In genomic region chr10:7792254-7792750, GRCm38 (mm10) we compare ENCODE assay signal across 7 mouse cellular contexts. TPM values are rescaled to one million over a fixed set of nuclear protein-coding genes. Genes with fewer than 3 reads are reported as not detected.
DNase-seq lines count a peak whose midpoint lies in the region; ATAC-seq and TF ChIP-seq lines count a peak whose summit lies in the region.

No protein-coding gene starts in this region.

- H3K27ac ChIP-seq in spleen, adult 2 months (ENCODE audit: insufficient read depth, low read length): peak overlapping the region; percentile 62
- peak overlapping the region; percentile 51; the same call in 1 of the 2 replicates for H3K27ac ChIP-seq in forebrain, embryonic 13.5 days
- peak overlapping the region; percentile 79 for H3K27ac ChIP-seq in liver, embryonic 12.5 days
- peak overlapping the region; percentile 75 for H3K27ac ChIP-seq in stomach, embryonic 16.5 days (ENCODE audit: low read length)

- no peak for TF ChIP-seq CTCF in spleen, adult 2 months (IDR thresholded peaks at IDR 0.05; ENCODE audit: extremely low read depth, insufficient read depth, insufficient read length, insufficient replicate concordance)

- peak overlapping the region; percentile 84 for H3K4me2 ChIP-seq in forebrain, embryonic 13.5 days
- H3K4me2 ChIP-seq in liver, embryonic 12.5 days: peak overlapping the region; percentile 89
- peak overlapping the region; percentile 60 for H3K4me2 ChIP-seq in stomach, embryonic 16.5 days (ENCODE audit: low read depth, low read length)

- H3K27me3 ChIP-seq in spleen, adult 2 months (ENCODE audit: control insufficient read depth, insufficient read depth, low read length): no peaks in the 10 kb centered on the region
- no peaks in the 10 kb centered on the region for H3K27me3 ChIP-seq in forebrain, embryonic 13.5 days
- H3K27me3 ChIP-seq in liver, embryonic 12.5 days (replicated peaks): no peaks in the 10 kb centered on the region
- no peaks in the 10 kb centered on the region for H3K27me3 ChIP-seq in stomach, embryonic 16.5 days (ENCODE audit: control insufficient read depth, insufficient read depth, low read length)

- H3K9ac ChIP-seq in forebrain, embryonic 13.5 days: peak overlapping the region; percentile 89
- H3K9ac ChIP-seq in liver, embryonic 12.5 days: peak overlapping the region; percentile 90
- H3K9ac ChIP-seq in stomach, embryonic 16.5 days (ENCODE audit: low read length): peak overlapping the region; percentile 95

- H3K4me1 ChIP-seq in spleen, adult 2 months (ENCODE audit: control insufficient read depth, insufficient read depth, insufficient read length): peaks cover 4% of the 10 kb centered on the region; the same call in 1 of the 2 replicates
- peaks cover 25% of the 10 kb centered on the region for H3K4me1 ChIP-seq in forebrain, embryonic 13.5 days
- H3K4me1 ChIP-seq in liver, embryonic 12.5 days: peaks cover 31% of the 10 kb centered on the region
- H3K4me1 ChIP-seq in stomach, embryonic 16.5 days (ENCODE audit: control insufficient read depth, insufficient read depth, low read length): peaks cover 13% of the 10 kb centered on the region

- no peak for DNase-seq in spleen, adult 2 months (ENCODE audit: low read depth in 1 of 2, low spot score in 2 of 2)
- no peak for DNase-seq in spleen, postnatal 36 days (ENCODE audit: low spot score in 2 of 2)
- no peak for DNase-seq in layer of hippocampus, adult 11-12 months (ENCODE audit: low spot score)
- no peak for DNase-seq in cerebellum, postnatal 10 days

- H3K4me3 ChIP-seq in spleen, adult 2 months (ENCODE audit: extremely low read depth, insufficient read depth, insufficient read length): peak overlapping the region; percentile 94
- peak overlapping the region; percentile 63 for H3K4me3 ChIP-seq in forebrain, embryonic 13.5 days
- H3K4me3 ChIP-seq in liver, embryonic 12.5 days: peak overlapping the region; percentile 97
- peak overlapping the region; percentile 98 for H3K4me3 ChIP-seq in stomach, embryonic 16.5 days (replicated peaks; ENCODE audit: low read length)

- no peak for TF ChIP-seq POLR2A in spleen, adult 2 months (IDR thresholded peaks at IDR 0.05; ENCODE audit: low read depth, low read length)

- H3K9me3 ChIP-seq in forebrain, embryonic 13.5 days (replicated peaks): no peaks in the 10 kb centered on the region
- H3K9me3 ChIP-seq in liver, embryonic 12.5 days (replicated peaks): no peaks in the 10 kb centered on the region
- no peaks in the 10 kb centered on the region for H3K9me3 ChIP-seq in stomach, embryonic 16.5 days (replicated peaks; ENCODE audit: control insufficient read depth, low read length)

- peaks cover 4% of the 10 kb centered on the region for H3K36me3 ChIP-seq in spleen, adult 2 months (ENCODE audit: control insufficient read depth, insufficient read depth, low read length)
- H3K36me3 ChIP-seq in forebrain, embryonic 13.5 days (ENCODE audit: poor library complexity, severe bottlenecking): peaks cover 26% of the 10 kb centered on the region
- H3K36me3 ChIP-seq in liver, embryonic 12.5 days: peaks cover 44% of the 10 kb centered on the region
- H3K36me3 ChIP-seq in stomach, embryonic 16.5 days (ENCODE audit: control insufficient read depth, insufficient read depth, low read length): 0 out of 2 replicates have a peak, but pooled peaks cover 14% of the 10 kb centered on the region

- ATAC-seq in forebrain, embryonic 13.5 days: peak; percentile 34
- ATAC-seq in liver, embryonic 12.5 days: peak; percentile 62
- ATAC-seq in stomach, embryonic 16.5 days (ENCODE audit: insufficient read depth, low FRiP score): peak; percentile 44; the same call in 1 of the 2 replicates

- WGBS in spleen, adult 2 months: under 1% methylated on average over 10 of the region's 10 CpGs
- WGBS in forebrain, embryonic 13.5 days: 0% methylated on average over 10 of the region's 10 CpGs
- WGBS in liver, embryonic 12.5 days (ENCODE audit: insufficient replicate concordance): under 1% methylated on average over 10 of the region's 10 CpGs
- WGBS in stomach, embryonic 16.5 days: 0% methylated on average over 10 of the region's 10 CpGs

RNA-seq across cellular contexts. Expression of gene Ginm1, which starts 0.3 kb away (rescaled TPM):
- 9.2 and 13.9 TPM in 2 replicates for polyA plus RNA-seq in spleen, adult 2 months (2012; rRNA removed)
- 49.3 and 55.3 TPM in 2 replicates for polyA plus RNA-seq in forebrain, embryonic 13.5 days (2015; fragmentation: Nextera tagmentation; extraction: Ambion mirVana)
- polyA plus RNA-seq in liver, embryonic 12.5 days (2016; fragmentation: Nextera tagmentation; extraction: Ambion mirVana): 32.5 and 33.1 TPM in 2 replicates
- 81.7 and 90.5 TPM in 2 replicates for polyA plus RNA-seq in stomach, embryonic 16.5 days (2015; fragmentation: Nextera tagmentation; extraction: Ambion mirVana)

RNA-seq across cellular contexts. Expression of gene Ppil4, which starts 0.4 kb away (rescaled TPM):
- 5.5 and 6.2 TPM in 2 replicates for polyA plus RNA-seq in spleen, adult 2 months (2012; rRNA removed)
- polyA plus RNA-seq in forebrain, embryonic 13.5 days (2015; fragmentation: Nextera tagmentation; extraction: Ambion mirVana): 51.1 and 57.7 TPM in 2 replicates
- 34.6 and 35.1 TPM in 2 replicates for polyA plus RNA-seq in liver, embryonic 12.5 days (2016; fragmentation: Nextera tagmentation; extraction: Ambion mirVana)
- polyA plus RNA-seq in stomach, embryonic 16.5 days (2015; fragmentation: Nextera tagmentation; extraction: Ambion mirVana): 38.2 and 39.2 TPM in 2 replicates

RNA-seq across cellular contexts. Expression of gene Zc3h12d, which starts 40.0 kb away (rescaled TPM):
- 18.3 and 24.6 TPM in 2 replicates for polyA plus RNA-seq in spleen, adult 2 months (2012; rRNA removed)
- polyA plus RNA-seq in forebrain, embryonic 13.5 days (2015; fragmentation: Nextera tagmentation; extraction: Ambion mirVana): 0.06 TPM in 1 of 2 replicates, not detected in the other
- 0.07 and 0.14 TPM in 2 replicates for polyA plus RNA-seq in liver, embryonic 12.5 days (2016; fragmentation: Nextera tagmentation; extraction: Ambion mirVana)
- polyA plus RNA-seq in stomach, embryonic 16.5 days (2015; fragmentation: Nextera tagmentation; extraction: Ambion mirVana): 0.43 and 0.52 TPM in 2 replicates

Comparison
In these comparisons a context has a peak if more than half of its experiments do, and no peak if none do; other contexts are left out.
1. RNA of gene Zc3h12d, which starts 40.0 kb away (polyA plus RNA-seq): 18.3 to 24.6 TPM in spleen, adult 2 months; 0.43 to 0.52 TPM in stomach, embryonic 16.5 days, 0.07 to 0.14 TPM in liver, embryonic 12.5 days and 0.06 TPM in forebrain, embryonic 13.5 days; every median in the first group is over 10 times any median in the second.
2. Peak in every context shown above with its lines, with median percentiles within 50 percentile points of each other: H3K27ac ChIP-seq, H3K4me3 ChIP-seq, ATAC-seq, H3K4me2 ChIP-seq and H3K9ac ChIP-seq.